Mouse (Mus musculus): ENCODE data around the gene Cmtm4. TPM values are rescaled to one million over a fixed set of nuclear protein-coding genes. Genes with fewer than 3 reads are reported as not detected.

The Cmtm4 gene
- polyA plus RNA-seq, 1 experiment from 2014 or later, result 0.38 TPM

DNA sequence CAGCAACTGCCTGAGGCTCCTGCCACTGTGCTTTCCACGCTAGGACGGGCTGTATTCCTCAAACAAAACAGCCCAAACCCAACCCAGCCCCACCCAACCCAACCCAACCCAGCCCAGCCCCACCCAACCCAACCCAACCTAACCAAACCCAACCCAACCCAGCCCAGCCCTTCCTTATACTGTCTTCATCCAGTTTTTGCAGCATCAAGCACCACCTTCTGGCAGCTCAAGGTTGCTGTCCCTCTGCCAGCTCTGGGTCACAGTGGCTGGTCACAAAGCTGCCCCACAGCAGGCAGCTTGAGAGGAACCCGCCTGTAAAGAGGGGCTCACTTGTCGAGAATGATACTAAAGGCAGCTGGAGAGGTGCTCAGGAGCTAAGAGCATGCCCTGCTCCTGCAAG, 38.7 kb upstream of the Cmtm4 start:
- ATAC-seq (ENCODE audit: insufficient read depth), result peak; percentile 68
- H3K36me3 ChIP-seq (replicated peaks), result peaks cover 89% of the 10 kb centered on the region
- no peak overlapping the region for H3K27ac ChIP-seq (replicated peaks)
- H3K9me3 ChIP-seq (replicated peaks), result no peaks in the 10 kb centered on the region
- peaks cover 19% of the 10 kb centered on the region for H3K4me1 ChIP-seq (replicated peaks)
- H3K4me2 ChIP-seq, result peak overlapping the region; percentile 23
- no peaks in the 10 kb centered on the region for H3K27me3 ChIP-seq
- H3K9ac ChIP-seq, result no peak overlapping the region
- no peak overlapping the region for H3K4me3 ChIP-seq (replicated peaks)
- WGBS (ENCODE audit: insufficient replicate concordance), result 50% methylated on average over 4 of the region's 4 CpGs

DNA sequence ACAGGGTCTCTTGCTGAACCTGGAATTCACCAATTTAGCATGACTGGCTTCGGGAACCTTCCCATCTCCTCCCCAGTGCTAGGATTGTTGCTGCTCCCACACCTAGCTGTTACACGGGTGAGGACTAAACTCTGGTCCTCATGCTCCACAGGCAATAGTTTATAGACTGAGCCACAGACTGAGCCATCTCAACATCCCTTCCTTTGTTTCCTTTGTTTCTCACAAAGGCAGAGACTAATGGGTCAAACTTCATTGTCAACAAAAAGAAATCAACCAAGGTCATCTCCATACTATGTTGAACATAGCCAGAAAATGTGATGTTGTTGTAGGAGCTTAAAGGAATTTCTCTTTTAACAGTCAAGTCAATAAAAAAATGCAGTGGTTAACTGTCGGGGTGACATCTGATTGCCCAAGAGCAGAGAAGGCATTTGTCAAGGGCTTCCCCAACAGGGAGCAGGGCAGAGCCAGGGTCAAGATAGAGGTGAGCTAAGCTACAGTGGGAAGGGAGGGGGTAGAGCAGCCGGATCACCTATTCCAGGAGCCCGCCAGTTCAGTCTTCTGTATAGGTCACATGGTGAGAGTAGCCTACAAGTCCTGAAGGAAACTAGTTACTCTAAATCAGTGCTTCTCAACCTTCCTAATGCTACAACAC, 37.7 kb upstream of the Cmtm4 start:
- H3K27ac ChIP-seq (replicated peaks), result no peak overlapping the region
- H3K9me3 ChIP-seq (replicated peaks), result no peaks in the 10 kb centered on the region
- peaks cover 19% of the 10 kb centered on the region for H3K4me1 ChIP-seq (replicated peaks)
- no peak for ATAC-seq (ENCODE audit: insufficient read depth)
- H3K27me3 ChIP-seq, result no peaks in the 10 kb centered on the region
- no peak overlapping the region for H3K9ac ChIP-seq
- WGBS (ENCODE audit: insufficient replicate concordance), result 79% methylated on average over 5 of the region's 5 CpGs
- H3K4me2 ChIP-seq, result no peak overlapping the region
- H3K4me3 ChIP-seq (replicated peaks), result no peak overlapping the region
- peaks cover 89% of the 10 kb centered on the region for H3K36me3 ChIP-seq (replicated peaks)

DNA sequence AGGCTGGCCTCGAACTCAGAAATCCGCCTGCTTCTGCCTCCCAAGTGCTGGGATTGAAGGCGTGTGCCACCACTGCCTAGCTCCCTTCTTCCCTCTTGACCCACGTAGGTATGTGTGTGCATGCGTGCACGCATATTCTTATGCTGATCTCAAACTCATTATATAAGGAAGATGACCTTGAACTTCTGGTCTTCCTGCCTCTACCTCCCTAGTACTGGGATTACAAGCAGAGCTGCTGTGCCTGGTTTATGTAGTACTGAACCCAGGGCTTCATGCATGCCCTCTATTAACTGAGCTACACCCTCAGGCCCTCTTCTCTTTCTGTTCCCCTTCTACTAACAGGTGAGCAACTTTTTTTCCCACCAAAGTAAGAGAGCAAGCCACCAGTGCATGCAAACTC, 37.0 kb upstream of the Cmtm4 start:
- Histone ChIP-seq H3K9ac (no peak overlapping the region), H3K4me3 (replicated peaks) (no peak overlapping the region), H3K27me3 (no peaks in the 10 kb centered on the region), H3K27ac (replicated peaks) (no peak overlapping the region), H3K36me3 (replicated peaks) (peaks cover 92% of the 10 kb centered on the region), H3K9me3 (replicated peaks) (no peaks in the 10 kb centered on the region), H3K4me2 (no peak overlapping the region), H3K4me1 (replicated peaks) (peaks cover 19% of the 10 kb centered on the region)
- ATAC-seq (ENCODE audit: insufficient read depth), result no peak
- WGBS (ENCODE audit: insufficient replicate concordance), result 94% methylated on average over 6 of the region's 6 CpGs

DNA sequence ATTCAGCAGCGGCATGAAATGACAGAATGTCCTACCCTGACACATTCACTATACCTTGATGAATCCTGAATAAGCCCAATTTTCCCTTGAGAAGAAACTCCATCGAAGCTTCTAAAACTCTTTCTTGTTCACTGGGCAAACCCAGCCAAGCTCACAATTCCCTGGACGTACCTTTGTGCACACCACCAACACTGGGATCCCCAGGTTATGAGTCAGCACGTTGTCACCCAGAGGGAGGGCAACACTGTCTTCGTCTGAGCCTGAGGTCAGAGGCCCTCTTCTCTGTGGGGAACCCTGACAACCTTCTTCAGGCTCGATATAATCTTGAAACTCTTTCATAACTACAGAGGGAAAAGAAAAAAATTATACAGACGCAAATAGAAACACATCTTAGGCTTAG, 34.6 kb upstream of the Cmtm4 start:
- Histone ChIP-seq H3K9ac (no peak overlapping the region), H3K27ac (replicated peaks) (no peak overlapping the region), H3K9me3 (replicated peaks) (no peaks in the 10 kb centered on the region), H3K4me3 (replicated peaks) (no peak overlapping the region), H3K4me2 (no peak overlapping the region), H3K36me3 (replicated peaks) (peaks cover 92% of the 10 kb centered on the region), H3K27me3 (no peaks in the 10 kb centered on the region), H3K4me1 (replicated peaks) (peaks cover 18% of the 10 kb centered on the region)
- 74% methylated on average over 7 of the region's 7 CpGs for WGBS (ENCODE audit: insufficient replicate concordance)
- ATAC-seq (ENCODE audit: insufficient read depth), result no peak

DNA sequence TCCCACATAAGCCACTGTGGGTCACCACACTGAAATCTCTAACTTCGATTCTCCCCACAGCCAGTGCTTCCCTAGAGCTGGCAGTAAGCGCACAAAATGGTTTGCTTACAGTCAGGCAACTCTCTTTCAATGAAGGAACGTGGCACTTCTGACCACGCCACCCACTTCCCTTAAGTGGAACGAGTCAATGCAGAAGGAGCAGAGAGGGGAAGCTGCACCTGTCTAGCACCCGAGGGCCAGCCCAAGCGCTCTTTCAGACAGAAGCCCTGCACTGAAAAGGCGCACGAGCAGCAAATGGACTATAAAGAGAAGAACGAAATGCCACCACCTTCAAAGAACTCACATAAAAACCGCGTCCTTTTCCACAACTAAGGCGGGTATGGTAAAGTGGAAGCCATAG, 32.1 kb upstream of the Cmtm4 start:
- ATAC-seq (ENCODE audit: insufficient read depth), result no peak
- Histone ChIP-seq H3K9ac (no peak overlapping the region), H3K36me3 (replicated peaks) (peaks cover 96% of the 10 kb centered on the region), H3K27me3 (no peaks in the 10 kb centered on the region), H3K4me1 (replicated peaks) (no peaks in the 10 kb centered on the region), H3K27ac (replicated peaks) (no peak overlapping the region), H3K4me3 (replicated peaks) (no peak overlapping the region), H3K9me3 (replicated peaks) (no peaks in the 10 kb centered on the region), H3K4me2 (no peak overlapping the region)
- WGBS (ENCODE audit: insufficient replicate concordance), result 74% methylated on average over 13 of the region's 13 CpGs

DNA sequence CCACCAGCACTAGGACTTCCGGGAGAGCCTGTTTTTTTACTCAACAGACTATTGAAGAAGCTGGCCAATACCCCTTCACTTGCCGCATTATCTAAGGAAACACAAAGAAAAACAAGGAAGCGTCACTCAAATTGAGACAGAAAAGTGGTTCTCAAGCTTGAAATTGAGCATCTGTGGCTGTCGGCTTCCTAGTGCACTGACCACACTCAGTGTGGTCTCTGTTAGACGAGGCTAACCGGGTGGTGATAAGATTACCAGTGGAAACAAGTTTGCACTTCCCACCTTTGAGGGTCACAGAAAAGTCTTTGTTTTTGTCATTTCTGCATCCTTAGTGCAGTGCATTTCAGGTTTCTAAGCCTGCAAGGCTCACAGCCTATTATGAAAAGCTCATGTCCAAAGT, 26.7 kb upstream of the Cmtm4 start:
- H3K27me3 ChIP-seq, result no peaks in the 10 kb centered on the region
- H3K27ac ChIP-seq (replicated peaks), result no peak overlapping the region
- no peaks in the 10 kb centered on the region for H3K9me3 ChIP-seq (replicated peaks)
- no peak overlapping the region for H3K9ac ChIP-seq
- ATAC-seq (ENCODE audit: insufficient read depth), result no peak
- H3K4me2 ChIP-seq, result no peak overlapping the region
- H3K4me1 ChIP-seq (replicated peaks), result no peaks in the 10 kb centered on the region
- peaks cover 95% of the 10 kb centered on the region for H3K36me3 ChIP-seq (replicated peaks)
- WGBS (ENCODE audit: insufficient replicate concordance), result 40% methylated on average over 6 of the region's 6 CpGs
- no peak overlapping the region for H3K4me3 ChIP-seq (replicated peaks)

DNA sequence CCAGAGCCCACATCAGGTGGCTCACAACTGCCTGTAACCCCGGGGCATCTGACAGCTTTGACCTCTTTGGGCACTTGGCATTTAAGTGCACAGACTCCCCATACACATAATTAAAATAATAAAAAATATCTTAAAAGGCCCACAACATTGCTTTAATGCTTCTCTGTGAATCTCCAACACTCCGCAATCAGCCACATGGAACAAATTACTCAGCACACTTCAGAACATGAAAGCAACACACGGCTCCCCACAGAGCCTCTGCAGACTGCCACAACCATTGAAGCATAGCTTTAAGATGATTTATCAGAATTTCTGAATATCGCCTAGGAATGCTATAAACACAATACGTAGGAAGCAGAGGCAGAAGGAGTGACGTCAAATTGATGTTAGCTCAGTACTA, 20.4 kb upstream of the Cmtm4 start:
- ATAC-seq (ENCODE audit: insufficient read depth), result no peak
- Histone ChIP-seq H3K27me3 (no peaks in the 10 kb centered on the region), H3K9me3 (replicated peaks) (no peaks in the 10 kb centered on the region), H3K4me1 (replicated peaks) (no peaks in the 10 kb centered on the region), H3K4me3 (replicated peaks) (no peak overlapping the region), H3K9ac (no peak overlapping the region), H3K4me2 (no peak overlapping the region), H3K36me3 (replicated peaks) (peaks cover 38% of the 10 kb centered on the region), H3K27ac (replicated peaks) (no peak overlapping the region)
- 77% methylated on average over 6 of the region's 6 CpGs for WGBS (ENCODE audit: insufficient replicate concordance)

DNA sequence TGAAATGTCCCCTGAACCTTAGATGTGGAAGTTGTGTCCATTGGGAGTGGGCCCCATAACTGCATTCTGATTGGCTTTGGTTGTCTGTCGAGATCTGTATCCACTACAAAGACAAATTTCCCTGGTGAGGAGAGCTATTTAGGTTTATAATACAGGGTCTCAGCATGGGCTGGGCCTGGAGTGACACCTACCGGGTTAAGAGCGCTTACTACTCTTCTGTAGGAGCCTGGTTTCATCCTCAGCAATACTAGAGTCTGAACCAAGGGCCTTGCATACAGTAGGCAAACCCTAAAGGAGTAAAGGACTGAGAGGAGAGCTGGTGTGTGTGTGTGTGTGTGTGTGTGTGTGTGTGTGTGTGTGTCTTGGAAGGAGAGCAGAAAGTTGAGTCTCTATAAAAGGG, 18.6 kb upstream of the Cmtm4 start:
- H3K36me3 ChIP-seq (replicated peaks), result peaks cover 19% of the 10 kb centered on the region
- H3K4me2 ChIP-seq, result no peak overlapping the region
- no peaks in the 10 kb centered on the region for H3K27me3 ChIP-seq
- no peak for ATAC-seq (ENCODE audit: insufficient read depth)
- no peak overlapping the region for H3K4me3 ChIP-seq (replicated peaks)
- H3K27ac ChIP-seq (replicated peaks), result no peak overlapping the region
- H3K9me3 ChIP-seq (replicated peaks), result no peaks in the 10 kb centered on the region
- H3K9ac ChIP-seq, result no peak overlapping the region
- WGBS (ENCODE audit: insufficient replicate concordance), result 62% methylated on average over 3 of the region's 3 CpGs
- no peaks in the 10 kb centered on the region for H3K4me1 ChIP-seq (replicated peaks)

GRCm38 (mm10) chr8:104413770-104414169, 18.2 kb upstream of the Cmtm4 start:
- Histone ChIP-seq H3K4me2 (no peak overlapping the region), H3K9ac (no peak overlapping the region), H3K4me3 (replicated peaks) (no peak overlapping the region), H3K9me3 (replicated peaks) (no peaks in the 10 kb centered on the region), H3K27ac (replicated peaks) (no peak overlapping the region), H3K4me1 (replicated peaks) (no peaks in the 10 kb centered on the region), H3K27me3 (no peaks in the 10 kb centered on the region), H3K36me3 (replicated peaks) (peaks cover 15% of the 10 kb centered on the region)
- WGBS (ENCODE audit: insufficient replicate concordance), result 56% methylated on average over 4 of the region's 4 CpGs
- no peak for ATAC-seq (ENCODE audit: insufficient read depth)

DNA sequence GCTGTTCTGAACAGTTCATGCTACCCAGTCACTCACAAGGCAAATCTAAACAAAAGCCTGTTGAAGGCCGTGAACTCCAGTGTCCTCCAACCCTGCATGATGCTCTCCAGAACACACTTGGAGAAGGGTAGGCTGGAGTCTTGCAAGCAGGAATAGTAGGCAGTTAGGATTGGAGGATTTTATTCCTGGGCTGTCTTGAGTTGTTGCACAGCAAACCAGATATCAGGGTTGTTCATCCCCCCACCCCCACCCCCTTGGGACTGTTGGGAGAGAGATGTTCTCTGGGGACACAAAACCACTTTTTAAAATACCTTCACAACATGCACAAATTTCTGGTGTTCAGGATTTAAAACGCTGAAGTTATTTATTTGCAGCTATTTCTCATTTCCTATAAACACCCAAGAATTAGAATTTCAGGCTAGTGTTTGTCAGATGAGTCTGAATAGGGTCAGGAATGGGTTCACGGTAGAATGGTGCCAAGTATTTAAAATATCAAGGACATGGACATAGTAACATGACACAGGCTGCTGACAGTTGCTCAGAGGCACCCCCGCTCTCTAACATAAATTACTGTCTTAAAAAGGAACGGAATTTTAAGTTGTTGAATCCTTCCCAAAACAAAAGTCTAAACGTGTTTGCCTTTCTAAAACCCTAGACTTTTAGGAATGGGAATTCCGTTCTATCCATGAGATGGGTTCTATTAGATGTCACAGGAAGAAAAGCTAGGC, 17.4 kb upstream of the Cmtm4 start:
- Histone ChIP-seq H3K4me3 (replicated peaks) (no peak overlapping the region), H3K36me3 (replicated peaks) (peaks cover 10% of the 10 kb centered on the region), H3K9ac (no peak overlapping the region), H3K27ac (replicated peaks) (no peak overlapping the region), H3K4me1 (replicated peaks) (no peaks in the 10 kb centered on the region), H3K4me2 (no peak overlapping the region), H3K9me3 (replicated peaks) (no peaks in the 10 kb centered on the region), H3K27me3 (no peaks in the 10 kb centered on the region)
- ATAC-seq (ENCODE audit: insufficient read depth), result no peak
- WGBS (ENCODE audit: insufficient replicate concordance), result 61% methylated on average over 7 of the region's 7 CpGs

DNA sequence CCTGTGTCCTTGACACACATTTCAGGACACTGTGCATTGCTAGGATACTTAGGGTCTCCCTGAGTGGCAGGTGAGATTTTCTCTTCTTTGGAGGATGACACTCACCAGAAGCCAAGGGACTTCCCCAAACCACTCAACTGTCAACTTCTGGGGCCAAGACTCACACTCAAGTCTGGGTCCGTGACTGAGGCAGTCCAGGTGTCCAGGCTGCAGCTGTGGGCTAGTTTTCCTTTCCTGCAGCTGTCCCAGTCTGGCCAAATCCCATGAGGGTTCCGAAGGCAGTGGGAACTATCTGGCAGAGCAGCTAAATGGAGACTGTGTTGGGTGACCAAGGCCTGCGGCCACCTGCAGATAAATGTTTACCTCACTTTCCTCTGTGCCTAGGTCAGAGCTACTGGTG, 16.4 kb upstream of the Cmtm4 start:
- H3K4me2 ChIP-seq, result no peak overlapping the region
- H3K27ac ChIP-seq (replicated peaks), result no peak overlapping the region
- ATAC-seq (ENCODE audit: insufficient read depth), result no peak
- peaks cover under 1% of the 10 kb centered on the region; the same call in 1 of the 2 replicates for H3K36me3 ChIP-seq (replicated peaks)
- no peaks in the 10 kb centered on the region for H3K9me3 ChIP-seq (replicated peaks)
- H3K4me3 ChIP-seq (replicated peaks), result no peak overlapping the region
- no peak overlapping the region for H3K9ac ChIP-seq
- no peaks in the 10 kb centered on the region for H3K4me1 ChIP-seq (replicated peaks)
- WGBS (ENCODE audit: insufficient replicate concordance), result 49% methylated on average over 3 of the region's 3 CpGs
- no peaks in the 10 kb centered on the region for H3K27me3 ChIP-seq

- Histone ChIP-seq H3K4me1 (replicated peaks) (no peaks in the 10 kb centered on the region), H3K4me2 (no peak overlapping the region), H3K36me3 (replicated peaks) (no peaks in the 10 kb centered on the region), H3K9me3 (replicated peaks) (no peaks in the 10 kb centered on the region), H3K9ac (no peak overlapping the region), H3K27ac (replicated peaks) (no peak overlapping the region), H3K27me3 (no peaks in the 10 kb centered on the region), H3K4me3 (replicated peaks) (no peak overlapping the region)
- WGBS (ENCODE audit: insufficient replicate concordance), result 58% methylated on average over 3 of the region's 3 CpGs
- ATAC-seq (ENCODE audit: insufficient read depth), result no peak
These were observed 15.9 kb upstream of the Cmtm4 start for GRCm38 (mm10) chr8:104411468-104411867.

Measured in liver, embryonic 15.5 days (tissue).